Mouse (Mus musculus): ENCODE data around the gene Dand5. TPM values are rescaled to one million over a fixed set of nuclear protein-coding genes. Genes with fewer than 3 reads are reported as not detected.

Dand5 gene
- polyA plus RNA-seq, 1 experiment, result 2.3 TPM

- Histone ChIP-seq H3K27ac (ENCODE audit: insufficient read depth, low read length) (no peak overlapping the region; the same call in 1 of the 2 replicates), H3K4me3 (ENCODE audit: insufficient read depth, low read length) (peak overlapping the region; percentile 85), H3K4me1 (ENCODE audit: control insufficient read depth, insufficient read depth, low read length) (peaks cover 6% of the 10 kb centered on the region)
- no peak; the same call in 1 of the 2 replicates for TF ChIP-seq POLR2A (IDR thresholded peaks at IDR 0.05; ENCODE audit: low read depth, low read length)
- TF ChIP-seq CTCF (IDR thresholded peaks at IDR 0.05; ENCODE audit: borderline replicate concordance, insufficient read depth, low read length), result no peak; the same call in 1 of the 2 replicates
Observed at GRCm38 (mm10) chr8:84845355-84846093, 22.9 kb upstream of the Dand5 start.

- Histone ChIP-seq H3K4me3 (ENCODE audit: insufficient read depth, low read length) (peak overlapping the region; percentile 85), H3K27ac (ENCODE audit: insufficient read depth, low read length) (no peak overlapping the region), H3K4me1 (ENCODE audit: control insufficient read depth, insufficient read depth, low read length) (peaks cover 6% of the 10 kb centered on the region)
- 0 out of 2 replicates have a peak, but pooled peaks have one; percentile 34 for TF ChIP-seq POLR2A (IDR thresholded peaks at IDR 0.05; ENCODE audit: low read depth, low read length)
- no peak for TF ChIP-seq CTCF (IDR thresholded peaks at IDR 0.05; ENCODE audit: borderline replicate concordance, insufficient read depth, low read length)
Observed at GRCm38 (mm10) chr8:84844397-84845070, 21.9 kb upstream of the Dand5 start.

GRCm38 (mm10) chr8:84841514-84841913 lies 18.9 kb upstream of the Dand5 start:
- no peak overlapping the region for H3K4me3 ChIP-seq (ENCODE audit: insufficient read depth, low read length)
- no peaks in the 10 kb centered on the region; the same call in none of the 2 replicates for H3K4me1 ChIP-seq (ENCODE audit: control insufficient read depth, insufficient read depth, low read length)
- no peak overlapping the region for H3K27ac ChIP-seq (ENCODE audit: insufficient read depth, low read length)
- TF ChIP-seq CTCF (IDR thresholded peaks at IDR 0.05; ENCODE audit: borderline replicate concordance, insufficient read depth, low read length) (no peak), POLR2A (IDR thresholded peaks at IDR 0.05; ENCODE audit: low read depth, low read length) (no peak; the same call in 1 of the 2 replicates)

DNA sequence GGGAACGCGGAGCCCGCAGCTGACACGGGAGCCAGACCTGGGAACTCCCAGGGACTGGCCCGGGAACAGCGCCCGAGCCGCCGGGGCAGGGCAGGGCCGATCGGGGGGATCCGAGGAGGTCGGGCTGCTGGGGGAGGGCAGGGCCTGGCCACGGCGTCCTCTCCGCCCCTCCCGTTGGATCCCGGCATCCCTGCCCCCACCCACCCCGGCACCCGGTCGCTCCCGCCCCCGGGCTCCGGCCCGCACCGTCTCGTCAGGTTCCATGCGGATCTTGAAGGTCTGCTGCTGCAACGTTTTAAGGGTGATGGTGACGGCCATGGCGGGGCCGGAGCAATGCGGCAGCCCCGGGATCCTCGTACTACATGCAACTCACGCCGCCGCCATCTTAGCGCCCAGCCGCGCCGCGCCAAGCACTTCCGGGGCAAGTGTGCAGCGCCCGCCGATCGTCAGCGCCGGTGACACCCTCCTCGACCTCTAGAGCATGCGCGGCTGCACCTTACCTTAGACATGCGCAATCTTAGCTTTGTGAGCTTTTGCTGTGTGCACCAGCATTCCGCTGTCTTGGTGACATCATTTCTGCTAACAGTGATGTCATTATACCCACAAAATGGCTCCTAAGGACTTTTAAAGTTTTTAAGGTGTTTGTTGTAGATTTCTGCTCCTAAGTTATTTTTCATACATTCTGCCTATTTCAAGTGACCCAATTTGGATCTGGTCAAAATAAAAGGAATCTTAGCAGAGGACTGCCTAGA lies 17.8 kb upstream of the Dand5 start, which contains the start of gene Rad23a:
Gene Rad23a (minus strand): TSS at position 418 of the 752 bp plus-strand sequence.
- no peaks in the 10 kb centered on the region; the same call in none of the 2 replicates for H3K4me1 ChIP-seq (ENCODE audit: control insufficient read depth, insufficient read depth, low read length)

GRCm38 (mm10) chr8:84839875-84840247 lies 17.2 kb upstream of the Dand5 start:
- Histone ChIP-seq H3K27ac (ENCODE audit: insufficient read depth, low read length) (peak overlapping the region; percentile 64), H3K4me1 (ENCODE audit: control insufficient read depth, insufficient read depth, low read length) (no peaks in the 10 kb centered on the region; the same call in none of the 2 replicates), H3K4me3 (ENCODE audit: insufficient read depth, low read length) (peak overlapping the region; percentile 77)
- TF ChIP-seq POLR2A (IDR thresholded peaks at IDR 0.05; ENCODE audit: low read depth, low read length), result no peak; the same call in 1 of the 2 replicates
- TF ChIP-seq CTCF (IDR thresholded peaks at IDR 0.05; ENCODE audit: borderline replicate concordance, insufficient read depth, low read length), result no peak

More for the DNA sequence above, 17.8 kb upstream of the Dand5 start, which contains the start of gene Rad23a:
- TF ChIP-seq POLR2A (IDR thresholded peaks at IDR 0.05; ENCODE audit: low read depth, low read length) (peak; percentile 92), CTCF (IDR thresholded peaks at IDR 0.05; ENCODE audit: borderline replicate concordance, insufficient read depth, low read length) (no peak)
- H3K27ac ChIP-seq (ENCODE audit: insufficient read depth, low read length), result peak within 1 kb of the TSS; percentile 64
- H3K4me3 ChIP-seq (ENCODE audit: insufficient read depth, low read length), result peak within 1 kb of the TSS; percentile 77

DNA sequence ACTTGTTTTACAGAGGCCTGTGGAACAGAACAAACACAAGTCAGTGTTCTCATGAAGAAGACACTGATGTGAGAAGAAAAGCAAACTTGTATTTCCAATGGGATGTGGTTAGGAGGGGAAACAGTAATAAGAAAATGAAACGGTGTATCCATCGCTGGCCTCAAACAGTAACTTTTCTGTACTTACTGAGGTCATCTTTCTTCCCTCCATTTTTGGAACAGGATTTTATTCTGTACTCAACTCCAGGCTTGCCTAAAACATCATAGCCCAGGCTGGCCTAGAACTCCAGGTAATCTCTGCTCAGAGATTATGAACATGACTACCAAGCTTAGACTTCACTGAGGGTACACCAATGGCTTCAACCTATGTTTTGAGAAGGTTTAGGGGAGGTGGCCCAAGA lies 16.8 kb upstream of the Dand5 start:
- Histone ChIP-seq H3K4me3 (ENCODE audit: insufficient read depth, low read length) (peak overlapping the region; percentile 77), H3K4me1 (ENCODE audit: control insufficient read depth, insufficient read depth, low read length) (no peaks in the 10 kb centered on the region; the same call in 1 of the 2 replicates), H3K27ac (ENCODE audit: insufficient read depth, low read length) (peak overlapping the region; percentile 64; the same call in 1 of the 2 replicates)
- TF ChIP-seq POLR2A (IDR thresholded peaks at IDR 0.05; ENCODE audit: low read depth, low read length) (no peak), CTCF (IDR thresholded peaks at IDR 0.05; ENCODE audit: borderline replicate concordance, insufficient read depth, low read length) (no peak)

DNA sequence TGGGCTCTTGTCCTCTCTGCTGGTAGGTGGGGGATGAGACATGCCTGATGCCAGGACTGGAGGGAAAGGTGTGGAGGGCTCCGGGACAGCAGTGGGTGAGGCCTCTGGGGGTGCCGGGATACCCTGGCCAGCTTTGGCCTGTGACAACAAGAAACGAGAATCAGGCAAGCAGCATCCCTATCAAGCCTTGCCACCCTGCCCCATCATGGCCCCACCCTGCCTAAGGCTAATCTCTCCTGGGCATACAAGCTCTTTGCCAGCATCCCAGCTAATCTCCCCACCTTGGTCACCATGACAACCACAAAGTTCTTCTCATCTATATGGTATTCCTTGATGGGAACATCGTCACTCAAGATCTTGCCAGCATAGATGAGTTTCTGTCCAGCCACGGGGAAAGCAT lies 15.9 kb upstream of the Dand5 start:
- H3K4me1 ChIP-seq (ENCODE audit: control insufficient read depth, insufficient read depth, low read length), result no peaks in the 10 kb centered on the region; the same call in 1 of the 2 replicates
- H3K27ac ChIP-seq (ENCODE audit: insufficient read depth, low read length), result no peak overlapping the region
- no peak overlapping the region for H3K4me3 ChIP-seq (ENCODE audit: insufficient read depth, low read length)
- TF ChIP-seq CTCF (IDR thresholded peaks at IDR 0.05; ENCODE audit: borderline replicate concordance, insufficient read depth, low read length), result no peak
- no peak for TF ChIP-seq POLR2A (IDR thresholded peaks at IDR 0.05; ENCODE audit: low read depth, low read length)

DNA sequence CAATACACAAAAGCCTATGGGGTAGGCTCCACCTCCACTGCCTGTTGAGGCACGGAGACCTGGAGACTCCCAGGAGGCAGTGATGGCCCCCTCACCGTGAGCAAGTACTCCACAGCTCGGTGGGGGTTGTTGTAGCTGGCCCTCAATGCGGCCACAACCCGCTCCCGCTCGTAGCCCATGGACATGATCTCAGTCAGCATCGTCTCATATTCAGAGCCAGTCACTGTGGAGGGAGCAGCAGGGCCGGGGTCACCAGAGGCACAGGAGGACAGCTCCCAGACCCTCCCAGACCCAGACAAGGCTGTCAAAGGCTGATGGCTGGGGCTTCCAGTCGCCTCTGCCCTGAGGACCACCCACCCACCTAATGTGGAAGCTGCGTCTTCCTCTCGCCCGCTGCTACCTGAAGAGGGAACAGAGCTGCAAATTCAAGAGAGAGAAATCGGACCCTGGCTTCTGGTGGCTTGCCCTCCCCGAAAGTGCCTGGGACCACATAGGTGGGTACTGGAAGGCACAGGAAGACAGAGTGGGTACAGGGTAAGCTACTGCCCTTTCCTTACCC lies 15.4 kb upstream of the Dand5 start:
- Histone ChIP-seq H3K4me1 (ENCODE audit: control insufficient read depth, insufficient read depth, low read length) (no peaks in the 10 kb centered on the region; the same call in 1 of the 2 replicates), H3K27ac (ENCODE audit: insufficient read depth, low read length) (no peak overlapping the region), H3K4me3 (ENCODE audit: insufficient read depth, low read length) (no peak overlapping the region)
- TF ChIP-seq POLR2A (IDR thresholded peaks at IDR 0.05; ENCODE audit: low read depth, low read length), result 0 out of 2 replicates have a peak, but pooled peaks have one; percentile 11
- no peak for TF ChIP-seq CTCF (IDR thresholded peaks at IDR 0.05; ENCODE audit: borderline replicate concordance, insufficient read depth, low read length)
